Mouse (Mus musculus): ENCODE measurements around the gene Ptprm. TPM values are rescaled to one million over a fixed set of nuclear protein-coding genes. Genes with fewer than 3 reads are reported as not detected.
A peak's percentile ranks its signal among the peaks of the same experiment; 100 is the strongest.

Gene Ptprm
- polyA plus RNA-seq, 1 experiment from 2014 or later, result 12.9 TPM

DNA sequence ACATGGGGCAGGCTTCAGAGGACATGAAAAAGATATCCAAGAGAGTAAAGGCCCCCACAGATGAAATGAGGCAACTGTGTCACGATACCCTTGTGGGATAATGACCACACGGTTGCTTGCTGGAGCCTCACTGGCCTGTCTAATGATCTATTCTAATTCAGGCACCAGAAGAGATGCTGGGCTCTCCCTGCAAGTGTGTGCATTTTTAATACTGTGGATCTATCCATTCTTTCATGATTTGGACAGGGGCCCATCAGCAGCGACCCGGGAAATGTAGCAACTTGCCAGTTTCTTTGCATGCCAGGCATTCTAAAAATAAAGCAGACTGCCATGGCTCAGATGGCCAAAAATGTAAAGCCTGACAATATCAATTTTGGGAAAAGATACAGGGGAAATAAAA is 280.7 kb downstream of the Ptprm start:
- H3K27ac ChIP-seq (replicated peaks), result no peak overlapping the region
- H3K9ac ChIP-seq, result no peak overlapping the region
- H3K4me1 ChIP-seq (replicated peaks), result peaks cover 12% of the 10 kb centered on the region; the same call in 1 of the 2 replicates
- 72% methylated on average over 4 of the region's 4 CpGs for WGBS
- H3K4me2 ChIP-seq, result no peak overlapping the region
- H3K27me3 ChIP-seq, result no peaks in the 10 kb centered on the region
- ATAC-seq (ENCODE audit: low read depth), result no peak
- H3K9me3 ChIP-seq, result no peaks in the 10 kb centered on the region
- H3K4me3 ChIP-seq, result no peak overlapping the region
- H3K36me3 ChIP-seq, result no peaks in the 10 kb centered on the region

DNA sequence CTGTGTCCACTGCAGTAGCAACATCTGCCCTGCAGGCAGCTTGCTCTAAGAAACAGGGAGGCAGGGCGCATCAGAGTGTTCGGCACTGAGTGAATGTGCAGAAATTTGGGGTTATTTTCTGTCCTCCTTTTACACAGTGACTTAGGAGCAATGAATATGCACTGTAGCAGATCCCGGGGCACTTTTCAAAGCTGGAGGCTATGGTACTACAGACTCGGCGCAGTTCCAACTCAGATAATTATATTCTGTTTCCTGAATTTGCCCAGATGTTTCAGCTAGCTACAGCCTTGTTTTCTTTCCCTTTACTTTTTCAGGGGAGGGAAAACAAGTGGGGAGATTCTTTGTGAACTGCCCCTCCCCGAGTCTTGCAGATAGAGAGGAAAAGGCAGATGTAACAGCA is 281.1 kb downstream of the Ptprm start:
- Histone ChIP-seq H3K27me3 (no peaks in the 10 kb centered on the region), H3K4me2 (no peak overlapping the region), H3K27ac (replicated peaks) (0 out of 2 replicates have a peak overlapping the region, but pooled peaks have one; percentile 6), H3K4me3 (no peak overlapping the region), H3K36me3 (no peaks in the 10 kb centered on the region), H3K9me3 (no peaks in the 10 kb centered on the region), H3K4me1 (replicated peaks) (peaks cover 12% of the 10 kb centered on the region; the same call in 1 of the 2 replicates), H3K9ac (no peak overlapping the region)
- ATAC-seq (ENCODE audit: low read depth), result no peak
- 70% methylated on average over 6 of the region's 6 CpGs for WGBS

DNA sequence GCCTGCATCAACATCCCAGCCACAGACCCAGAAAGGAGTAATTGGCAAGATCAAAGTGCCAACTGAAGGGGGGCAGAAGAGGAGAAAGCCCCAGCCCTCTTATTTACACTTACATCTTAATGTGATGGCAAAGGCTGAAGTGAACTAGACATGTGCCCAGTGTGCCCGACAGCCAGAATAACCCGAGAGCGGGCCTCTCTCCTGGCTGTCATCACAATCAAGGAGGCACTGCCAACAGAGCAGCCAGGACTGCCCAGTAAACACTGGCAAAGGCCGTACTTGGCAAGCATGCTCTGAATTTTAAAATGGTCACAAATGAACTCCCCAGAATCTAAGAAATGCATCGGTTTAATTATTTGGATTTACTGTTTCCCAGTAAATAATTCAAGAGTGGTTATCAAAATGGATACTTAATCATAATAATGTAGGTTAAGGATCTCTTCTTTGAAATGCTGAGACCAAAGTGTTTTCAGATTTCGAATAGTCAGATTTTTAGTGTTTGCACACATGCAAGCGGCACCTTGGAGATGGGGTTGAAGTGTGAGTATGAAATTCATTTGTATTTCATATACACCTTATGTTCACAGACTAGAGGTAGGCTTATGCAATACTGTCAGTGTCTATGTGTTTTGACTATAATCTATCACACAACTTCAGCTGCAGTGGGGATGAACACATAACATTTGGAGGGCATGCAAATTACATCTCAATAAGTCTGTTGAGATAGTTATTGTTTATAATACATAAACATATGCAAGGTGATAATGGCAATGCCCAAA is 282.8 kb downstream of the Ptprm start:
- peak; percentile 53; the same call in 1 of the 2 replicates for ATAC-seq (ENCODE audit: low read depth)
- 81% methylated on average over 7 of the region's 7 CpGs for WGBS
- no peak overlapping the region for H3K4me2 ChIP-seq
- H3K4me3 ChIP-seq, result no peak overlapping the region
- H3K36me3 ChIP-seq, result no peaks in the 10 kb centered on the region
- no peaks in the 10 kb centered on the region for H3K27me3 ChIP-seq
- H3K27ac ChIP-seq (replicated peaks), result peak overlapping the region; percentile 38; the same call in 1 of the 2 replicates
- H3K4me1 ChIP-seq (replicated peaks), result peaks cover 12% of the 10 kb centered on the region; the same call in 1 of the 2 replicates
- no peaks in the 10 kb centered on the region for H3K9me3 ChIP-seq
- H3K9ac ChIP-seq, result no peak overlapping the region

DNA sequence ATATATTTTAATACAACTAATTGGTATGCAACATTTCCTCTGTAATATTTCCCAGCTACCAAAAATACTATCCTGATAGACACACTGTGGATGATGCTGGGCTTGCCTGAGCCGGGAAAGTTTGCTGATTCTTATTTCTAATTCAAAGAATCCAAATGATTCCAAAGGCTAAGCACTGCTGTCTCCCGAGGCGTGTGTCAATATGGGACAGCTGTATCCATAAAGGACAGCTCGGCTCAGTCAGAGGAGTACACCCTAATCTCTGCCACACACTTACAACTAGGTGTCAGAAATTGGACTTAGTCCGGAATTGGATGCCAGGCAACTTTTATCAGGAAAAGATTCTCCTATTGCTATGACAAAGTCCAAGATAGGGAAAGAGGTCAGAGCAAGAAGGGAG is 290.6 kb downstream of the Ptprm start:
- no peak for ATAC-seq (ENCODE audit: low read depth)
- Histone ChIP-seq H3K27me3 (no peaks in the 10 kb centered on the region), H3K9me3 (no peaks in the 10 kb centered on the region), H3K9ac (no peak overlapping the region), H3K36me3 (no peaks in the 10 kb centered on the region), H3K27ac (replicated peaks) (no peak overlapping the region), H3K4me1 (replicated peaks) (no peaks in the 10 kb centered on the region), H3K4me2 (no peak overlapping the region), H3K4me3 (no peak overlapping the region)
- WGBS, result 81% methylated on average over 5 of the region's 5 CpGs

DNA sequence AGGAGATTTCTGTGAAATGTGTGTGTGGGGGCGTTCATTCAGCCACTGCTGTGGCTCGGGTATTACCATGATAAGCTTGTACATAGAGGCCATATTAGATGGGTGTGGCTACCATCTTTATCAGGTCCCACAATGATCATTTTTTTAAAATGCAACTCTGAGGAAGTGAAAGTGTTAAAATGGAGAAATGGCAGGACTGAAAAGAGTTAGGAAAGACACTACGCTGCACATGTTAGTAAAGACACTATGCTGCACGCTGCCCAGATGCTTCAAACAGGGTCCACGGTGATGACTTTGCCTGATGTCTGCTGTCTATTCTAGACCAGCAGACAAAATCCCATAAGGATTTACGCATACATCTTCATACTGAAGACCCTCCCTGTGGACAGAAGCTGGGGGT is 298.6 kb downstream of the Ptprm start:
- peaks cover 19% of the 10 kb centered on the region for H3K4me1 ChIP-seq (replicated peaks)
- WGBS, result 91% methylated on average over 6 of the region's 6 CpGs
- ATAC-seq (ENCODE audit: low read depth), result no peak
- H3K4me2 ChIP-seq, result no peak overlapping the region
- no peaks in the 10 kb centered on the region for H3K9me3 ChIP-seq
- no peak overlapping the region for H3K9ac ChIP-seq
- H3K27ac ChIP-seq (replicated peaks), result no peak overlapping the region
- H3K4me3 ChIP-seq, result no peak overlapping the region
- no peaks in the 10 kb centered on the region for H3K27me3 ChIP-seq
- H3K36me3 ChIP-seq, result no peaks in the 10 kb centered on the region

DNA sequence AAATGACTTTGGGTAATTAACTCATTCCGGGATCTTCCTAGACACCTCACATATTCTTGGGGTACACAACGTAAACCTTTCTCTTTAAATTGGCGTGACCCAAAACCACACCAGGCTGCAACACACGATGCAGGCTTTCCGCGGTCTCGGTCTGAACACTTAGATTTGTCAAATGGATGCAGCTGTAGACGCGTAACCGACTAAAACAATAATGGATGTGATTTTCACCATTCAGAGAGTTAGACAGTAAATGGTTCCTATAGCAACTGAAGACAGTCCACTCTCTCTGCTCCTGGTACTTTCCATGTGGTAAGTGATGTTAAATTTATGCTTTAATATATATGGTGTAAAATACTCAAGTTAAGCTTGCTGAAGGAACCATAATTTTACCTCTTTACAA is 300.1 kb downstream of the Ptprm start:
- Histone ChIP-seq H3K4me2 (no peak overlapping the region), H3K36me3 (no peaks in the 10 kb centered on the region), H3K4me1 (replicated peaks) (peaks cover 19% of the 10 kb centered on the region), H3K27ac (replicated peaks) (no peak overlapping the region), H3K9ac (no peak overlapping the region), H3K9me3 (no peaks in the 10 kb centered on the region), H3K4me3 (no peak overlapping the region), H3K27me3 (no peaks in the 10 kb centered on the region)
- no peak for ATAC-seq (ENCODE audit: low read depth)
- WGBS, result 60% methylated on average over 10 of the region's 10 CpGs

DNA sequence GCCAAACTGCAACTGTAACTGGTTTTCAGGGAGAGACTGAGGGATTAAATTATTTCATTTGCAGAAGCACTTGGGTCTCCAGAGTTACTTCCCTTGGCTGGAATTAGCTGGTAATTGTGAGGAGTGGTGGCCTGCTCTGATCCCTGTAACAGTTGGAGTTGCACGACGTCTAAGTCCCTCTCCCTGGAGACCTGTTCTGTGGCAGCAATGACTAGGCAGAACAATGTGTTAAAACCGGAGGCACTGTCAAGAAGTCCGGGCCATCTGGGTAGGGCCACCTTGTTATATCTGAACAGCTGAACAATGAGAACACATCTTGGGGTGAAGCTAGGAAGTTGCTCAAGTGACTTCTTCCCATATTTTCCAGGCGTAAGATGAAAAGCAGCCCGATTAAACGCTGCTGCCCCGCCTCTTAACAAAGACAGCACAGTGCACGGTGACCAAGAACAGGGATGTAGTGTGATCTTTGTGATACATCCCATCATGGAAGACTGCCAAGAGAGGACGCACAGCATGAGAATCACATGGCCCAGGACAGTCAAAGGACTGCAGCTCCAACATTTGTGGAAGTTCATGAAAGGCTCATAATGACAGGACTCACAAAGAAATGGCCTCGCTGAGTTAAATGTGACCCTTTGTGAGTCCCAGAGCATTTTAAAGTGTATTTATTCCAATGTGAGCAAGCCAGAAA is 301.5 kb downstream of the Ptprm start:
- Histone ChIP-seq H3K4me3 (no peak overlapping the region), H3K27ac (replicated peaks) (no peak overlapping the region), H3K9me3 (no peaks in the 10 kb centered on the region), H3K4me2 (no peak overlapping the region), H3K4me1 (replicated peaks) (peaks cover 20% of the 10 kb centered on the region), H3K9ac (no peak overlapping the region), H3K27me3 (no peaks in the 10 kb centered on the region), H3K36me3 (no peaks in the 10 kb centered on the region)
- WGBS, result 54% methylated on average over 11 of the region's 11 CpGs
- ATAC-seq (ENCODE audit: low read depth), result 0 out of 2 replicates have a peak, but pooled peaks have one; percentile 15

DNA sequence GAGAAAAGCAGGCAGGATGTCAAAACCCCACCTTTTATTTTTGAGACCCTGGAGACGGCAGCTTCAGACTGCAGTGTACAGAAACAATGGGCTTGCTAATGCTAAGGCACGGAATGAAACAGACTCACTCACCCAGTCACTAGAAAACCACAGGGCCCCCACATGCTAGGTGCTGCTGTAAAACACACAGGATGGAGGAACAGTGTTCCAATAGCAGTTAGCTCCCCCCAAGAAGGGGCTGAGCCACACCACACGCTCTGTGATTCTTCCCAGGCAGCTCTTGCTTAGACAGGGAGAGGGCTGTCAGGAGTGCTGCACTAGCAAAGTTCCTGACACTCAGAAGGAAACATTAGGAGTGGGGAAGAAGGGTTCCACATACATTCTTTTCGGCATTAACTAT is 306.6 kb downstream of the Ptprm start:
- peak overlapping the region; percentile 51 for H3K9ac ChIP-seq

DNA sequence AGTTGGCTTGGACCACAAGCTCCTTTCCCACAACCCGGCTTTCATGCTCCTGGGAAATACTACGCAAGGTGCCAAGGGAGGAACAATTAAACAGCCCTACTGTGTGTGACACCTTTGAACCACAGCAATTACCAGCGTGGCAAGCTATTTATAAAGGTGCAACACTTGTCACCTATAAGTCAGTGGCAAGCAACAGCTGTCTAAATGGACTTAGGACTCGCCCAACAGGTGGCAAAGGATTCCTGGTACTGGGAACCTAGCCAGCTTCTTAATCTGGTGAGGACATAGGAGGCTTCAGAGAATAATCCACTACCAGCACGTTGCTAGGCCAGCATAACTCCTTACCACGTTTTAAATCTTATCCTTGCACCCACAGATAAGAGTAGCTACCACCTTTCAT is 315.7 kb downstream of the Ptprm start:
- H3K27ac ChIP-seq (replicated peaks), result no peak overlapping the region
- no peak for ATAC-seq (ENCODE audit: low read depth)
- no peak overlapping the region for H3K4me2 ChIP-seq
- no peak overlapping the region for H3K9ac ChIP-seq
- 86% methylated on average over 6 of the region's 6 CpGs for WGBS
- H3K36me3 ChIP-seq, result peaks cover 6% of the 10 kb centered on the region; the same call in 1 of the 2 replicates
- H3K4me1 ChIP-seq (replicated peaks), result no peaks in the 10 kb centered on the region
- no peaks in the 10 kb centered on the region for H3K9me3 ChIP-seq
- H3K4me3 ChIP-seq, result no peak overlapping the region
- H3K27me3 ChIP-seq, result no peaks in the 10 kb centered on the region

More for the DNA sequence above, 306.6 kb downstream of the Ptprm start:
- H3K9me3 ChIP-seq, result no peaks in the 10 kb centered on the region
- no peaks in the 10 kb centered on the region for H3K36me3 ChIP-seq
- no peak for ATAC-seq (ENCODE audit: low read depth)
- H3K27ac ChIP-seq (replicated peaks), result 0 out of 2 replicates have a peak overlapping the region, but pooled peaks have one; percentile 15
- no peaks in the 10 kb centered on the region for H3K27me3 ChIP-seq
- H3K4me2 ChIP-seq, result peak overlapping the region; percentile 8; the same call in 1 of the 2 replicates
- H3K4me3 ChIP-seq, result no peak overlapping the region
- peaks cover 32% of the 10 kb centered on the region for H3K4me1 ChIP-seq (replicated peaks)
- WGBS, result 28% methylated on average over 4 of the region's 4 CpGs

DNA sequence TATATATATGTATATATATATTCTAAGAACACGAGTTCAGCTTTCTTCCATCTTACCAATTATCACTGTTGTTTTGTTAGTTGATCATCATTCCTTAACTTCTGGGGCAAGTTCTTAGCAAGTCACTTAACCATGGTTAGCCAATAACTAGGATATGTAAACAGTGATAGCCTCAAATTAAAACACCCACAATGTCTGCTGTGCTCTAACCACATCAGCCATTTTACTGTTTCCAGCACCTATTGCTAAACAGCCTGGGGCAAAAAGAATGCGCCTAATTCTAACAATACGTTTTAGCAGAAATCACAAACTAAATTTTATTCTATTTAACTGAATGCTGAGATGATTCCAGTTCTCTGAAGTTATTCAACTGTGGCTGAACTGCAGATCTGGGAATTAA is 320.7 kb downstream of the Ptprm start:
- Histone ChIP-seq H3K4me3 (no peak overlapping the region), H3K27me3 (no peaks in the 10 kb centered on the region), H3K27ac (replicated peaks) (no peak overlapping the region), H3K4me1 (replicated peaks) (no peaks in the 10 kb centered on the region), H3K4me2 (no peak overlapping the region), H3K36me3 (peaks cover 6% of the 10 kb centered on the region; the same call in 1 of the 2 replicates), H3K9me3 (no peaks in the 10 kb centered on the region), H3K9ac (no peak overlapping the region)
- no peak for ATAC-seq (ENCODE audit: low read depth)
- WGBS, result 87% methylated on average over 3 of the region's 3 CpGs

DNA sequence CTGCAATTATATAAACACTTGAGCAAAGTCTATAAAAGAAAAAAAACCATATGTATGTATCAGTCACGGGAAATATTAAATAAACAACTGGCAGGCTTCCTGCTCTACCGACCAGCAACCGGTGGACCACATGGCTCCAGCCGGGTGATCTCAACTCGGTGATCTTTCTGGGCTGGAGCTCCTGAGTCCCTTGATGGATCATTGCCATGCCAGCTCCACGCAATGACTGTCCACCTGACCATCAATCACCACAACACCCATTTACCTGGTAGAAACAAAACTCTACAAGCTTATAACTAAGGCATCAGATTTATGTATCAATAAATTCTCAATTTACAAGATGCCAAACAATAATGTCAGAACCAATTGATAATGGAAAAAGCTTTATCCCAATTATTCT is 322.2 kb downstream of the Ptprm start:
- 93% methylated on average over 6 of the region's 6 CpGs for WGBS
- ATAC-seq (ENCODE audit: low read depth), result no peak
- H3K36me3 ChIP-seq, result peaks cover under 1% of the 10 kb centered on the region; the same call in 1 of the 2 replicates

DNA sequence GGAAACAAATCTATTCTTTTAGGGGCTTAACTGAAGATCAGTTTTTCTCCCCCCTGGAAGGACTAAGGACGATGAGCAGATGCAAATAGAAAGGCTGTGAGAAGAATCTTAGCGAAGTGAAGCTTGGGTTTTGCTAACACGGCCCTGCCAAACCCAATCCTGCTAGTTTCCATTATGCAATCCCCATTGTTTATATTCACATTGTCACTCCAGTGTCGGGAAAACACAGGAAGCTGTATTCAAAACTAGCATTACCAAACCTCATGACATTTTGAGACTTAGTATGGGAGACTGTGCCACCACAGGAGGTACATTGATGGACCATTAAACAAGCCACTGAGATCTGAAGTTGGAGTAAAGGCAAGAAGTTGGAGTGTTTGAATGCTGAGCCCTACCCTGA is 322.9 kb downstream of the Ptprm start:
- no peaks in the 10 kb centered on the region for H3K9me3 ChIP-seq
- no peaks in the 10 kb centered on the region for H3K27me3 ChIP-seq
- H3K9ac ChIP-seq, result no peak overlapping the region
- H3K36me3 ChIP-seq, result no peaks in the 10 kb centered on the region
- no peak for ATAC-seq (ENCODE audit: low read depth)
- H3K4me3 ChIP-seq, result no peak overlapping the region
- no peak overlapping the region for H3K27ac ChIP-seq (replicated peaks)
- 69% methylated on average over 4 of the region's 4 CpGs for WGBS
- no peaks in the 10 kb centered on the region for H3K4me1 ChIP-seq (replicated peaks)
- no peak overlapping the region for H3K4me2 ChIP-seq

More for the DNA sequence above, 322.2 kb downstream of the Ptprm start:
- Histone ChIP-seq H3K9me3 (no peaks in the 10 kb centered on the region), H3K27me3 (no peaks in the 10 kb centered on the region), H3K4me3 (no peak overlapping the region), H3K4me1 (replicated peaks) (no peaks in the 10 kb centered on the region), H3K9ac (no peak overlapping the region), H3K27ac (replicated peaks) (no peak overlapping the region), H3K4me2 (no peak overlapping the region)

Measured in neural tube, embryonic 13.5 days (tissue).